Mouse (Mus musculus) frontal cortex, postnatal 25 days (tissue): ENCODE results near the gene Gm43191.

Experiments
- DNase-seq, 2 experiments: peaks; one replicate each; pipeline ENCODE4 v3.0.0; 2022; ENCODE audit warnings: low spot score in 2 of 2

Gm43191 gene

DNA sequence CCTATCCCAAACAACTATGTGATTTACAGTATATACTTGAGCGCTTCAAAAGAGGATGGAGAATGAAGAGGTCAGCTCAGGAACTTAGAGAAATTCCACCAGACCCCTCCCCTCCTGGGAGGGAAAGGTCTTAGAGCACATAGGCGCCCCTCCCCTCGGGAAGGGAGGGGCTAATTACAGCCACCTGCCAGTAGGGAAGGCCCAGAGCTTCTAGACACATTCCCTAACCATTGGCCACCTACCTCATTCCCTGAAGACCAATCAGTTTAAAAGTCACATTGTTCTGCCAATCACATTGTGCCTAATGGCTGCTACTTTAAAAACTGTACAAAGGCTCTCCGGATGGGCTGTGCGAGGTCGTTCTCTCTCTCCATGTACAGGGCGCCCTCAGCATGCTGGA lies 58.4 kb downstream of the Gm43191 start:
- DNase-seq: no peak

DNA sequence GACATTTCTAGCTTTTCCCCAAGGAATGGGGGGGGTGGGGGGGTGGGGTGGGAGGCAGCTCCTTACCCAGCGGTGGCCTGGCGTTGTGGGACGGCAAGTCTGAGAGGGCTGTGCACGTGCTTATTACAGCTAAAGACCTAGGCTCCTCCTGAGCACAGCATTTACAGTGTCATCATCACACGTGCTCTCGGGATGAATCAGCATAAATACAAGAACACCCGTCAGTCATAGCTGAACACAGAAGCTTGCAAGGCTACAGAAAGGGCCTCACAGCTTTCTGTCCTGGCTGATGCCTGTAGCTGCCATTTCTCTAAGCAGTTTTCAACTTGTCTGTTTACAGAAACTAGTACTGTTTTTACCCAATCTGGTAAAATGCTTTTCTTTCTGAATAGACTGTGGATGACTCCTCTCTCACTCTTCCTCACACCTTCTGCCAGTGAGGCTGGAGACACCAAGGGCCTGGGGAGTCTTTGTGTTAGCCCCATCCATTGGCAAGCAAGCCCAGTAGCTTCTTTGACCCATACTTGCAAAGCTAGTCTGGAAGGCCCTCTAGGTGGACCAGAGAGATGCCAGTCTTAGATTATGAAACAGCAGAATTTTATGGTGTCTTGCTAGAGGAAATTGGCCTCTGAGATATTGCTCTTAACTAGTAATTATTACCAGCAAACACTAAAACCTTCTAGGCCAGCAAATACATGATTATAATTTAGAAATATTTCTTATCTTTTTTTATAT lies 60.3 kb downstream of the Gm43191 start:
- no peak for DNase-seq

DNA sequence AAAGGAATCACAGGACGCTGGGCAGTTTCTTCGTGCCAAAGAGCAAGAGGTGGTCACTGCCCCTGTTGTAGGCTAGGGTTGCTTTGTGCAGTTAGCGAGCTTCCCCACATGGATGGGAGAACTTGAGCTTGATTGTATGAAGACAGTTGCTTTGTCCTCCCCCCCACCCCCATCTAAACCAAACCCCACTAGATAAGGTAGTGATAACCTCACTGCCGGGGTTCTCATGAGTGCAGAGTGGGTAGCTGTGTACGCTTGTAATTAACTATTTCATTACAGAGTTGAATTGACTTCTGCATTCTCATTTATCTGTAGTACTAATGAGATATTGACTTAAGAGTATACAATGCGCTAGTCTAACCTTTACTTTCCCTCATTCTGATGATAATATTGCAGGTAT lies 62.2 kb downstream of the Gm43191 start:
- DNase-seq: no peak

DNA sequence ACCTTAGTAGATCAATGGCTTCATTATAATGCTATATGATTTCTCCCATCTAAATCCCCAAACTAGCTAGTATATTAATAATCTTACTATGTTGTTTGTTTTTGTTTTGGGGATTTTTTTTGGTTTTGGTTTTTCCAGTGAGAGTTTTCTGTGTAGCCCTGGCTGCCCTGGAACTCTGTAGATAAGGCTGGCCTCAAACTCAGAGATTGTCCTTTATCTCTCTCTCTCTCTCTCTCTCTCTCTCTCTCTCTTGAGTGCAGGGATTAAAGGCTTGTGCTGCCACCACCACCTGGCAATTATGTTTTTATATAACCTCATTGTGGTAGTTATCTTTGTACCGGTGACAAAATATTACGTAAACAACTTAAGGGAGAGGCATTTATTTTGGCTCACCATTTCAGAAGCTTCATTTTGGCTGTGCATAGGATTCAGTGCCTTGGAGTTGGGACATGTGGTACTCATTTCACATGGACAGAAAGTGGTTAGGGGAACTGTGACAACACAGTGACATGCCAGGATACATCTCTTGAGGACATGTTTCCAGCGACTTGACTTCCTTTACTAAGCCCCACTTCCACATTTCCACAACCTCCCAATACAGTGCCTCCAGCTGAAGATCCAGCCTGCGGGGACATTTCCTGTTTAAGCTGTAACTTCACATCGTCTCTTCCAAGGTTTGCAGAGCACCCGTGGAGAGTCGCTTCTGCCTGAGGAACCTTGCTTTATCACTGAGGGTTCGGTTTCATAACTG lies 65.6 kb downstream of the Gm43191 start:
- DNase-seq: no peak

DNA sequence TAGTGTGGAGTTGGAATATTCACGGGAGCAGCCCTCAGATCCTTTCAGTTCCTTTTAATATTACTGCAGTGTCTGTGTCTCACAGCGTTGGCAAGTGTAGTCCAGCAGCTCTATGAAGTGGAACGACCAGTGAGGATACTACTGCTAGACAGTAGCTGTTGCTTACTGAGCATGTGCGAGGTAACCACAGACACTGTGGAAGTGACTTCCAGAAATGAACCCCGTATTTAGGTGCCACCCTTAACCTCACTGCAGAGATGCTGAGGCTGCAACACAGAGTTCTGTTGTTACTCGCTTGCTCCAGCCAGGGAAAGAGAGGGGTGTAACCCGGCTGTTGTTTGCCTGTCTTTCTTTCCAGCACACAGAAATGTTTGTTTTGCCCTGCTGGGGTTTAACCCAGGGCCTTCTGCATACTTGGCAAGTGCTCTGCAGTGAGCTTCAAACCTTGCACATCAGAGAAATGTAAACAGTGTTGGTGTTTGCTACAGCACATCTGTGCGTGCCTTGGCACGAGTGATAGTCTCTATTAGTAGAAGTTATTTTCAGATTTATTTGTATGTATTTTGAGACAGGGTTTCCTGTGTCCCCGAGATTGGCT lies 66.7 kb downstream of the Gm43191 start, which contains the start of gene Trmt13:
Gene Trmt13 (minus strand): TSS at position 293 of the 598 bp plus-strand sequence.
- no peak for DNase-seq

DNA sequence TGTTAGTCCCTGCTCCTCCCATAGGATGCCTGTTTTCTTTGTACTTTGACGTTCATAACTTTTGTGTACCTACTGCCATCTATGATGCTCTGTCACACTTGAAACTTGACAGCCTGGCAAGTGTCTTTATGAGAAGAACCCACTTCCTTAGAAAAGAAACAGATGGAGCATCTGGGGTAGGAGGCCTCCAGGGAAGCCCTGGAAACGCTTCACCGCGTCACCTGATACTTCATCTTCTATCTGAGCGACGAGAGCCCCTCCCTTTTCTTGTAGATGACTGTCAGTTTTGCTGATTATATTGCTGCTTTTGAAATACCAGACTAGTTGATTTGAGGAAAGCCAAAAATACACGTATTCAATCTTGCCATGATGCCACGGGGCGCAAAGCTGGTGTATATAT lies 76.5 kb downstream of the Gm43191 start:
- no peak for DNase-seq

DNA sequence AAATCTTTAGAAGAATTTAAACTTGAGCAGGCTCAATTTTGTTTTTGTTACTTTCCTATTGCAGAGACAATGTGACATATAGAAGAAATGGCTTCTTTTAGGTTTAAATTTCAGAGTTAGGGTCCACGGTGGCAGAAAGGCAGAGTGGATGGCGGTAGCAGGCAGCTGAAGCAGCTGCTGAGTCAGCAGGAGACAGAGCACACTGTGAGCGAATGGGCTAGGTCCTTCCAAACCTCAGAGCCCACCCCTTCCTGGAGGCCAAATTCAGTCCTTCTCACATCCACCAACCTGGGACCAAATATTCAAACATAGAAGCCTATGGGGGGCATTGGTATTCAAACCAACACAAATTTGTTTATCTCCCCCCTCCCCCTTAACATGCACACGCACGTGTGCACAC lies 79.3 kb downstream of the Gm43191 start:
- no peak for DNase-seq

DNA sequence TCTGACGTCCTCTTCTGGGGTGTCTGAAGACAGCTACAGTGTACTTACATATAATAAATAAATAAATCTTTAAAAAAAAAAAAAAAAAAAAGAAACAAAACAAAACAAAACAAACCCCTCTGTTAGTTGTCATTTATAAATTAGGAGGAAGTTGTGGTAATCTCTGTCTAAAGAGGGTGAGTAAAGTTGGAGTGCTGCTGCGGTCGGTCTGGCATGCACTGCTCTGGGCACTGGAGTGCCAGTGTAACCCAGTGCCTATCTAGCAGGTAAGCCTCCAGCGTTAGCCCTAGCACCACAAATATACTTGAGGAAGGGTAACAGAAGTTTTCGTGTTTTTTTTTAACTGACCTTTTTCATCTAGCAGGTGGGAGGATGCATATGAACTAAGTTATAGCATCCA lies 80.1 kb downstream of the Gm43191 start:
- no peak for DNase-seq

DNA sequence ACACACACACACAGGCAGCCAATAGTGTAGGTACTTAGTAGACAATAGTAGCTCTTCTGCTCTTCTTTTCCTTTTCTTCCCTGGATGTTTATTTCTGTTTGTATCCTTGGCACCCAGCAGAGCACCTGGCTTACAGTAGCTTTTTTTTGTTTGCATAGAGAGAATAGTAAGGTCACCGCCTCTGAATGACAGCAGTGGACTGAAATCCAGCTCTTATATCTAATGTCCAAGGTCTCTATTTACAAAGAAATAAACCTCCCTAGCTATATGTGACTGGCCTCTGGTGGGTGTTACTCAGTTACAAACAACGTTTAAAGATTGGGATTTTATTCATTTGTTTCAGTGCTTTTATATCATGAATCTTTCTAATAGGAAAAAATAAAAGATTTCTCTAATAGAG lies 81.4 kb downstream of the Gm43191 start:
- DNase-seq: no peak

DNA sequence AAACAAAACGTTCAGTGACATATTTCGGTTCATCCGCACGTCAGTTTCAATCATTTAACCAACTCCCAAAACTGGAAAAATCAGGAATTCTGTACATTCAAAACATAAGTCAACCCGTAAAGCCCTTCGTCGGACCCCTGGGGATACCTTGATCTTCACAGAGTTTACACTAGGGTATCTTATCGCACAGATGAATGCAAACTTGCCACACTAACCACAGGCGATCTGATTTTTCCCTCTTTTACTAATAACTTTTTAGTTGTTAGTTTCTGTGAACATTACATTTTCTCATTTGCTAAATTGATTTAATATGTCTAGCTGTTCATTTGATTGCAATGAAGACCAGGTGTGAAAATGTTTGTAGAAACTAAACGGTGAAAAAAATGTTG lies 85.5 kb downstream of the Gm43191 start:
- DNase-seq: no peak

DNA sequence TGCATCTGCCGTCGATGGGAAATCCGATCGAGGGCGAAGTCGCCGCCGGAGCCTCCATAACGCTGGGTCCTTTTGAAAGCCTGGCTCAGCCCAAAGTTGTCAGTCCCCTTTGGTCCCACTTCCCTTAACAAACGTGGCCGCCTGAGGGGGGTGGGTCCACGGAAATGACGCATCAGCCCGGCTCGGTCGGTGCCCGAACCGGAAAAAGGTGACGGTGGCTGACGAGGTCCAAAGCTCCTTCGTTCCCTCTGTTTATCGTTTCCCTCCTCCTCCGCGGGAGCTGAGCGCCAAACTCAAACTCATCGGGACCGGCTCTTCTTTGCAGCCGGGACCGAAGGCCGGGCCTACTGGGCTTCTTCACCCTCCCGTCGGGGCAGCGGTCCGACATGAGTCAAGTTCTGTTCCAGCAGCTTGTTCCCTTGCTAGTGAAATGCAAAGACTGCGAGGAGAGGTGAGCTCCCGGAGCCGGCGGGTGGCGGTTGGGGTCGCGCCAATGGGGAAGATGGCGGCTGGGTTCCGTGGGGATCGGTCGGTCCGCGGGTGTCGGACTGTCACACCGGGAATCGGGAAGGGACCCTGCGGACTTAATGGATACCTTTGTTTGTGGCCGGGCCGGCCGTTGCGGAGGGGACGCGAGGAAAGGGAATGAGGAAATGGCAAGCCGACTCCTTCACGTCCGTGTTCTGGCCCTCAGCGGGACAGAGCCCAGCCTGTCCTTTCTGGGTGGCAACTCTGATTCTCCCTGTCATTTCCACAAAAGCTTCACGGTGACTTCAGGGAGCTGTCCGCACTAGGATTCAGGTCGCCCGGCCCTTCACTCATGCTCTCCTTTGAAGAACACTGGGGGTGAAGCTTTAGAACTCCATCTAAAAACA lies 86.1 kb downstream of the Gm43191 start, which contains the start of gene Sass6:
Gene Sass6 (plus strand): TSS at position 255 of the 875 bp plus-strand sequence.
- peak; percentile 98 to 99 for DNase-seq

DNA sequence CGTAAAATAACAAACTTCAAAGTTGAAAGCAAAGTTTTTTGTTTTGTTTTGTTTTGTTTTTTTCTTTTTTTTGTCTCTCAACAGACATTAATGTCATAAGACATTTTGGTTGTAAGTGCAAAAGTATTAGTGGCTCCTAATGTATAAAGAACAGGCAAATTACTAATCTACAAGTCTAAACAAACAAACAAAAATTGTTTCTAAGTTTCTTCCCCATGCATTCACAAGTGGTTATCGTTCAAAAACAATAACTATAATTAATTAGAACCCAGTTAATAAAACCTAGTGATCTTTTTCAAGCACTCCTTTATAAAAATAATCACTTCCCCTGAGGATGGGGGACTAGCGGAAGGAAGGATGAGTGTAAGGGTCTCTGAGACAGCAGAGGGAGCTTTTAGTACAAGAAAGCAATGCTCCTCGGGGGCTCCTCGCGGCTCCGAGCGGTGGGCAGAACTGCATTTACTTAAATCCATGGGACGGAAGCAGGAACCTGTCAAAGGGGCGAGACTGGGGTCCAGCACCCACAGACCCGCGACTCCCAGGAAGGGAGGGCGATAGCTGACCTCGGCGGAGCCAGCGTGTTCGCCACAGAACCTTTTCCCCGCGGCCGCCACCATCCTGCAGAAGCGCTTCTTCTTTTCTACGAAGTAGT lies 86.9 kb downstream of the Gm43191 start:
- DNase-seq: no peak
